Mouse (Mus musculus) myocyte (in vitro differentiated cells): ENCODE results near the gene Ankrd34b.

Experiments
- E2F4 ChIP-seq: IDR thresholded peaks from one replicate; pipeline ENCODE4 v1.6.1; 2011; ENCODE audit warnings: mild to moderate bottlenecking, control low read depth, moderate library complexity; ENCODE audit not compliant: insufficient read depth
- MYOD1 ChIP-seq, 3 experiments: IDR thresholded peaks; one replicate each; pipeline ENCODE4 v1.6.1; 2011; ENCODE audit warnings: control low read depth in 2 of 3, low read depth in 2 of 3, mild to moderate bottlenecking in 2 of 3, moderate library complexity in 1 of 3; ENCODE audit not compliant: insufficient read length in 2 of 3, control insufficient read depth in 1 of 3
- MYOG ChIP-seq, 3 experiments: IDR thresholded peaks; one replicate each; pipeline ENCODE4 v1.6.1; 2011; ENCODE audit warnings: control low read depth in 2 of 3, low read depth in 2 of 3, mild to moderate bottlenecking in 2 of 3; ENCODE audit not compliant: insufficient read length in 2 of 3, control insufficient read depth in 1 of 3, insufficient read depth in 1 of 3
- POLR2A ChIP-seq: IDR thresholded peaks from one replicate; pipeline ENCODE4 v1.6.1; 2011; ENCODE audit warnings: low read depth, mild to moderate bottlenecking, control low read depth, moderate library complexity; ENCODE audit not compliant: insufficient read length
- POLR2AphosphoS2 ChIP-seq: IDR thresholded peaks from one replicate; pipeline ENCODE4 v1.6.1; 2011; ENCODE audit warnings: low read depth, control low read depth; ENCODE audit not compliant: insufficient read length
- REST ChIP-seq: IDR thresholded peaks from one replicate; pipeline ENCODE4 v1.6.1; 2011; ENCODE audit warnings: mild to moderate bottlenecking, control low read depth, moderate library complexity; ENCODE audit not compliant: insufficient read depth, insufficient read length
- SRF ChIP-seq: IDR thresholded peaks from one replicate; pipeline ENCODE4 v1.6.1; 2011; ENCODE audit warnings: low read depth; ENCODE audit not compliant: control insufficient read depth, insufficient read length
- TCF12 ChIP-seq: IDR thresholded peaks from one replicate; pipeline ENCODE4 v1.6.1; 2011; ENCODE audit warnings: mild to moderate bottlenecking, control low read depth; ENCODE audit not compliant: poor library complexity, insufficient read depth, severe bottlenecking
- TCF3 ChIP-seq: IDR thresholded peaks from one replicate; pipeline ENCODE4 v1.6.1; 2011; ENCODE audit warnings: low read depth, control low read depth; ENCODE audit not compliant: insufficient read length
- USF1 ChIP-seq: IDR thresholded peaks from one replicate; pipeline ENCODE4 v1.6.1; 2011; ENCODE audit warnings: low read depth, mild to moderate bottlenecking, control low read depth, moderate library complexity

DNA sequence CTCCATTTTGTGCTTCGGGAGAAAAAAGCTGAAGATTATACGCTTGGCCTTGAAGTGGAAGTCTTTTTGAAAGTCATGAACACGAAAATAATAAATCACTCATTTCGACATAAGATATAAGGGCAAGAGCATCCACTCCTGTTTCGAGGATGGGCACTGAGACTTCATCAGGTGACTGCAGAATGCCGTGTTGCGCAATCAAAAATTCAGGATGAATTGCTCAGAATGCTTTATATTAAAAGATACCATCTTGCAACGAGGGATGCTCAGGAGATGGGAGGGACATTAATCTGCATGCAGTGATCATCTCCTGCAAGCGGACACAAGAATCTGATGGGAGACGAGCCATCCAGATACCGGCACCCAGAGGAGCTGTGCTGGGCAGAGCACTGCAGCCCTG is 6.1 kb upstream of the Ankrd34b start:
- no peak for TF ChIP-seq MYOD1 (IDR thresholded peaks at IDR 0.05; ENCODE audit: control insufficient read depth in 1 of 3, insufficient read length in 2 of 3, low read depth in 2 of 3)
- TF ChIP-seq TCF3: no peak
- TF ChIP-seq POLR2A: no peak
- TF ChIP-seq POLR2AphosphoS2: no peak
- TF ChIP-seq E2F4: no peak
- TF ChIP-seq SRF: no peak
- TF ChIP-seq TCF12: no peak
- no peak for TF ChIP-seq MYOG (IDR thresholded peaks at IDR 0.05; ENCODE audit: control insufficient read depth in 1 of 3, insufficient read depth in 1 of 3, insufficient read length in 2 of 3, low read depth in 2 of 3)
- no peak for TF ChIP-seq USF1
- no peak for TF ChIP-seq REST
